Mouse (Mus musculus): ENCODE data around the gene Lrpprc.

DNA sequence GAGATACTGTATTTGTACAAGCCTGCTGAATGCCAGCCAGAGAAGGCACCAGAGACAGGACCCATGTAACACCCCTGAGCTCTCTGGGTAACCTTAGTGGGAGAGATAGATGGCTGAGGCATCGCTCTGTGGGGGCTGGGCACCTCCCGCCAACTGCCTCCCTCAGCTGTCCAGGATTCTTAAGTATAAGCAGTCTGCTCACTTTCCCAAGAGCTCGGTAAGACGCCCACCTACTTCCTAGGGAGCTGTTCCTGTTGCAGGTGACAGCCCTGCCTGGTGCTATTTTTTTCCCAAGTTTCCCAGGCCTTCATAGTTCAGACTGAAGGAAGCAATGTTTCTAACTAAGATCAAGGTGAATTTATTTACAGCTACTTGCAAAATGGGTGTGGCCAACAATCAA, 115.4 kb downstream of the Lrpprc start:
- no peak for TF ChIP-seq CTCF (IDR thresholded peaks at IDR 0.05; ENCODE audit: borderline replicate concordance, insufficient read depth, low read length)
- TF ChIP-seq POLR2A (IDR thresholded peaks at IDR 0.05; ENCODE audit: low read depth, low read length), result no peak
